Mouse (Mus musculus): ENCODE measurements at regions not wholly inside any gene's neighbourhood (a gene's known extent, or its start where the extent isn't known, plus 50 kb on each side); places are given as distances from the start of the nearest gene placed in this dataset.

- no peak overlapping the region for H3K4me3 ChIP-seq (ENCODE audit: low read length)
- 45% methylated on average over 3 of the region's 3 CpGs for WGBS
- no peaks in the 10 kb centered on the region for H3K9me3 ChIP-seq (replicated peaks; ENCODE audit: control insufficient read depth, low read length)
- peak overlapping the region; percentile 43; the same call in 1 of the 2 replicates for H3K4me2 ChIP-seq (ENCODE audit: low read depth, low read length)
- no peaks in the 10 kb centered on the region for H3K36me3 ChIP-seq (ENCODE audit: control insufficient read depth, insufficient read depth)
- no peak overlapping the region for H3K27ac ChIP-seq (ENCODE audit: low read length)
- peaks cover 9% of the 10 kb centered on the region for H3K4me1 ChIP-seq (ENCODE audit: control insufficient read depth, insufficient read depth, low read length)
- H3K27me3 ChIP-seq (ENCODE audit: control insufficient read depth, insufficient read depth, low read length) = no peaks in the 10 kb centered on the region
- ATAC-seq (replicated peaks; ENCODE audit: extremely low read depth, insufficient read depth, low FRiP score) = no peak
- no peak overlapping the region for H3K9ac ChIP-seq (ENCODE audit: low read length)
Measured at GRCm38 (mm10) chr4:33735442-33735966, 188.9 kb upstream of the Cnr1 start.

- no peak for ATAC-seq (replicated peaks; ENCODE audit: extremely low read depth, insufficient read depth, low FRiP score)
- WGBS = 78% methylated on average over 9 of the region's 9 CpGs
Measured at GRCm38 (mm10) chr4:33736061-33736701, 188.2 kb upstream of the Cnr1 start.

GRCm38 (mm10) chr4:33737337-33737736, 187.1 kb upstream of the Cnr1 start:
- no peak for ATAC-seq (replicated peaks; ENCODE audit: extremely low read depth, insufficient read depth, low FRiP score)
- Histone ChIP-seq H3K27me3 (ENCODE audit: control insufficient read depth, insufficient read depth, low read length) (no peaks in the 10 kb centered on the region), H3K9ac (ENCODE audit: low read length) (no peak overlapping the region), H3K36me3 (ENCODE audit: control insufficient read depth, insufficient read depth) (no peaks in the 10 kb centered on the region), H3K4me2 (ENCODE audit: low read depth, low read length) (no peak overlapping the region), H3K4me3 (ENCODE audit: low read length) (no peak overlapping the region), H3K27ac (ENCODE audit: low read length) (no peak overlapping the region), H3K4me1 (ENCODE audit: control insufficient read depth, insufficient read depth, low read length) (peaks cover 9% of the 10 kb centered on the region), H3K9me3 (replicated peaks; ENCODE audit: control insufficient read depth, low read length) (no peaks in the 10 kb centered on the region)
- 53% methylated on average over 1 of the region's 1 CpGs for WGBS

More at GRCm38 (mm10) chr4:33736061-33736701, 188.2 kb upstream of the Cnr1 start:
- no peaks in the 10 kb centered on the region for H3K27me3 ChIP-seq (ENCODE audit: control insufficient read depth, insufficient read depth, low read length)
- H3K36me3 ChIP-seq (ENCODE audit: control insufficient read depth, insufficient read depth) = no peaks in the 10 kb centered on the region
- no peak overlapping the region for H3K4me3 ChIP-seq (ENCODE audit: low read length)
- no peak overlapping the region for H3K27ac ChIP-seq (ENCODE audit: low read length)
- H3K4me2 ChIP-seq (ENCODE audit: low read depth, low read length) = no peak overlapping the region
- H3K4me1 ChIP-seq (ENCODE audit: control insufficient read depth, insufficient read depth, low read length) = peaks cover 9% of the 10 kb centered on the region
- H3K9me3 ChIP-seq (replicated peaks; ENCODE audit: control insufficient read depth, low read length) = no peaks in the 10 kb centered on the region
- no peak overlapping the region for H3K9ac ChIP-seq (ENCODE audit: low read length)

- no peak overlapping the region for H3K4me2 ChIP-seq (ENCODE audit: low read depth, low read length)
- no peaks in the 10 kb centered on the region for H3K36me3 ChIP-seq (ENCODE audit: control insufficient read depth, insufficient read depth)
- no peaks in the 10 kb centered on the region for H3K9me3 ChIP-seq (replicated peaks; ENCODE audit: control insufficient read depth, low read length)
- no peaks in the 10 kb centered on the region for H3K27me3 ChIP-seq (ENCODE audit: control insufficient read depth, insufficient read depth, low read length)
- H3K9ac ChIP-seq (ENCODE audit: low read length) = no peak overlapping the region
- no peak for ATAC-seq (replicated peaks; ENCODE audit: extremely low read depth, insufficient read depth, low FRiP score)
- H3K27ac ChIP-seq (ENCODE audit: low read length) = no peak overlapping the region
- 12% methylated on average over 8 of the region's 8 CpGs for WGBS
- H3K4me3 ChIP-seq (ENCODE audit: low read length) = no peak overlapping the region
- peaks cover 9% of the 10 kb centered on the region for H3K4me1 ChIP-seq (ENCODE audit: control insufficient read depth, insufficient read depth, low read length)
Measured at GRCm38 (mm10) chr4:33737859-33738417, 186.5 kb upstream of the Cnr1 start.

- Histone ChIP-seq H3K4me3 (ENCODE audit: low read length) (no peak overlapping the region), H3K36me3 (ENCODE audit: control insufficient read depth, insufficient read depth) (no peaks in the 10 kb centered on the region), H3K9ac (ENCODE audit: low read length) (no peak overlapping the region), H3K27me3 (ENCODE audit: control insufficient read depth, insufficient read depth, low read length) (no peaks in the 10 kb centered on the region), H3K9me3 (replicated peaks; ENCODE audit: control insufficient read depth, low read length) (no peaks in the 10 kb centered on the region), H3K4me1 (ENCODE audit: control insufficient read depth, insufficient read depth, low read length) (peaks cover 9% of the 10 kb centered on the region), H3K4me2 (ENCODE audit: low read depth, low read length) (no peak overlapping the region), H3K27ac (ENCODE audit: low read length) (no peak overlapping the region)
- ATAC-seq (replicated peaks; ENCODE audit: extremely low read depth, insufficient read depth, low FRiP score) = no peak
- 84% methylated on average over 8 of the region's 8 CpGs for WGBS
Measured at GRCm38 (mm10) chr4:33739211-33739904, 185.0 kb upstream of the Cnr1 start.

DNA sequence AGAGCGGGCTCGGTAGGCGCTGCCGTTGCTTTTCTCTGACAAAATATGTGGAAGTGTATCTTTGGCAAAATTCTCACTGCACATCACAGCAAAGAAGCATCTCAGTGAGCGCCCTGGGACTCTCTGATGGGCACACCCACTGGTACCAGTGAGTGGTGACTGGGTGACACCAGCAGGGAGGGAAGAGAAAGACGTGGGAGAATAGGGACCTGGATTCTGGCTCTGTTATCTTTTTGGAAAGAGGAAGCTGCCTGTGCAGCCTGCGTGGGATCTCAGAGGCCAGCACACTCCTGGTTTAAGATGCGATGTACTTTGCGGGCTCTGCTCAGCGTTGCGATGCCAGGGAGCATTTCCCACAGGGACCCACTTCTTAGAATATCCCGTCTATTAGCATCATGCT, 183.4 kb upstream of the Cnr1 start:
- Histone ChIP-seq H3K4me1 (ENCODE audit: control insufficient read depth, insufficient read depth, low read length) (peaks cover under 1% of the 10 kb centered on the region), H3K4me3 (ENCODE audit: low read length) (no peak overlapping the region), H3K27me3 (ENCODE audit: control insufficient read depth, insufficient read depth, low read length) (no peaks in the 10 kb centered on the region), H3K9ac (ENCODE audit: low read length) (no peak overlapping the region), H3K9me3 (replicated peaks; ENCODE audit: control insufficient read depth, low read length) (no peaks in the 10 kb centered on the region), H3K36me3 (ENCODE audit: control insufficient read depth, insufficient read depth) (no peaks in the 10 kb centered on the region), H3K27ac (ENCODE audit: low read length) (no peak overlapping the region), H3K4me2 (ENCODE audit: low read depth, low read length) (no peak overlapping the region)
- no peak for ATAC-seq (replicated peaks; ENCODE audit: extremely low read depth, insufficient read depth, low FRiP score)
- 83% methylated on average over 12 of the region's 12 CpGs for WGBS

- Histone ChIP-seq H3K4me2 (ENCODE audit: low read depth, low read length) (no peak overlapping the region), H3K9ac (ENCODE audit: low read length) (no peak overlapping the region), H3K4me3 (ENCODE audit: low read length) (no peak overlapping the region), H3K27me3 (ENCODE audit: control insufficient read depth, insufficient read depth, low read length) (no peaks in the 10 kb centered on the region), H3K4me1 (ENCODE audit: control insufficient read depth, insufficient read depth, low read length) (no peaks in the 10 kb centered on the region), H3K36me3 (ENCODE audit: control insufficient read depth, insufficient read depth) (no peaks in the 10 kb centered on the region), H3K9me3 (replicated peaks; ENCODE audit: control insufficient read depth, low read length) (no peaks in the 10 kb centered on the region), H3K27ac (ENCODE audit: low read length) (no peak overlapping the region)
- ATAC-seq (replicated peaks; ENCODE audit: extremely low read depth, insufficient read depth, low FRiP score) = no peak
- WGBS = 72% methylated on average over 3 of the region's 3 CpGs
Measured at GRCm38 (mm10) chr4:33745180-33745579, 179.2 kb upstream of the Cnr1 start.

DNA sequence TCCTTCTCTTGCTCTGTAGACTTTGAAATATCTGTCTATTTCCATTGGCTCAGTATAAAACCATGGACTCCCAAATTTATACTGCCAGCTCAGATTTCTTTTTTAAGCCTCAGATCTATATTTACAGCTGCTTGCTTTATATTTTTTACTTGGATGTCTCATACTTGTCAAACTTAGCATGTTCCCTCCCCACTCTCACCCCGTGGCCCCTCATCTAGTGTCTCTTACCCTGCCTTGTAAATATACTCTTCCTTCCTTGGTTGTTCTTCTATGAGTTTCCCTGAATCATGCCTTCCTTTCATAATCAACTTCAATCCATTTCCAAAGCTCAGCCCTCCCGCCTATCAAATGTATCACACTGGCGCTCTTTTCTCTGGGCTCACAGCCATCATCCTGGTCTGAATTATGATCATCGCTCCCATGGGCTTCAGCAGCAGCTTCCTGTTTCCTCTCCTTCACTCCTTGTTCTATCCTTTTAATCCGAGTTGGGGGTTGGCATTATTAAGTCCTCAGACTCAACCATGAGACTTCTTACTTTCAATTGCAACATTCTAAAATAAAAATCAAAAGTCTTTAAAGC, 177.0 kb upstream of the Cnr1 start:
- Histone ChIP-seq H3K4me2 (ENCODE audit: low read depth, low read length) (no peak overlapping the region), H3K36me3 (ENCODE audit: control insufficient read depth, insufficient read depth) (no peaks in the 10 kb centered on the region), H3K9me3 (replicated peaks; ENCODE audit: control insufficient read depth, low read length) (no peaks in the 10 kb centered on the region), H3K4me1 (ENCODE audit: control insufficient read depth, insufficient read depth, low read length) (no peaks in the 10 kb centered on the region), H3K9ac (ENCODE audit: low read length) (no peak overlapping the region), H3K27me3 (ENCODE audit: control insufficient read depth, insufficient read depth, low read length) (no peaks in the 10 kb centered on the region), H3K4me3 (ENCODE audit: low read length) (no peak overlapping the region), H3K27ac (ENCODE audit: low read length) (no peak overlapping the region)
- WGBS = 63% methylated on average over 5 of the region's 5 CpGs
- ATAC-seq (replicated peaks; ENCODE audit: extremely low read depth, insufficient read depth, low FRiP score) = no peak

DNA sequence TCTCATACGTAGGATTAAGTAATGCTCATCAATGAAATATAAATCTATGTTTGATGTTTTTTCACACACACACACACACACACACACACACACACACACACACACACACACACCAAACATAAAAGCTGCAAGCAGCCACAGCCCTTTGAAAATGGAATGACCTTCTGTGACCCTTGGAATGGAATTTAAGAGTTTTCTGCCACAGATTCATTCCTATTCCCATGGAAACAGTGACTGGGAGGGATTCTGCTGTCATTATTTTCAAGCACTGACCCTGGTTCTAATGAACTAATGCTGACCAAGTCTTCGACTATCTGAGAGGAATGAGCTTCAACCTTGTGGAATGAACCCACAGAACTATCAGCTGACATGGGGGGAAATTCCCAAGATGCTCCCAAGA, 156.7 kb upstream of the Cnr1 start:
- H3K4me3 ChIP-seq (ENCODE audit: low read length) = no peak overlapping the region
- ATAC-seq (replicated peaks; ENCODE audit: extremely low read depth, insufficient read depth, low FRiP score) = no peak
- no peak overlapping the region for H3K4me2 ChIP-seq (ENCODE audit: low read depth, low read length)
- no peaks in the 10 kb centered on the region for H3K36me3 ChIP-seq (ENCODE audit: control insufficient read depth, insufficient read depth)
- no peak overlapping the region for H3K27ac ChIP-seq (ENCODE audit: low read length)
- WGBS = 77% methylated on average over 2 of the region's 2 CpGs
- no peak overlapping the region for H3K9ac ChIP-seq (ENCODE audit: low read length)
- H3K9me3 ChIP-seq (replicated peaks; ENCODE audit: control insufficient read depth, low read length) = no peaks in the 10 kb centered on the region
- H3K27me3 ChIP-seq (ENCODE audit: control insufficient read depth, insufficient read depth, low read length) = no peaks in the 10 kb centered on the region
- H3K4me1 ChIP-seq (ENCODE audit: control insufficient read depth, insufficient read depth, low read length) = no peaks in the 10 kb centered on the region
